Mouse (Mus musculus) liver, postnatal 0 days (tissue): Measurements from ENCODE around the gene Alcam.

Experiments used
- CTCF ChIP-seq: sonication (generic); IDR thresholded peaks from 2 replicates; pipeline ENCODE4 v1.5.1; 2016; ENCODE audit warnings: antibody characterized with exemption, low read depth
- EP300 ChIP-seq: IDR thresholded peaks from 2 replicates; pipeline ENCODE4 v1.6.1; 2016; ENCODE audit warnings: antibody characterized with exemption, low read depth, mild to moderate bottlenecking

- TF ChIP-seq CTCF, result no peak
- no peak for TF ChIP-seq EP300
These were observed 203.7 kb downstream of the Alcam start for GRCm38 (mm10) chr16:52250196-52250595.
